Mouse (Mus musculus) liver, adult 2 months (tissue): ENCODE results near the gene Jarid2. TPM values are rescaled to one million over a fixed set of nuclear protein-coding genes. Genes with fewer than 3 reads are reported as not detected.

Experiments
- DNase-seq: peaks from one replicate; pipeline ENCODE4 v3.0.0-alpha.2; 2011; ENCODE audit warnings: low read depth, low spot score; ENCODE audit errors: extremely low read depth
- H3K27ac ChIP-seq: fragments of 200-500 bp; replicated peaks from 2 replicates; pipeline ENCODE4 v1.5.1; 2012; ENCODE audit warnings: low read depth, mild to moderate bottlenecking, control low read depth, inconsistent platforms, low read length; ENCODE audit not compliant: insufficient read depth
- H3K27me3 ChIP-seq: fragments of 200-500 bp; 2 replicates; pipeline ENCODE4 v1.6.1; 2012; ENCODE audit warnings: mild to moderate bottlenecking, moderate library complexity, low read length, inconsistent platforms; ENCODE audit not compliant: control insufficient read depth, insufficient read depth
- H3K36me3 ChIP-seq: fragments of 200-500 bp; 2 replicates; pipeline ENCODE4 v1.6.1; 2012; ENCODE audit warnings: low read length, inconsistent platforms; ENCODE audit not compliant: control insufficient read depth, insufficient read depth
- H3K4me1 ChIP-seq: fragments of 200-500 bp; 2 replicates; pipeline ENCODE4 v1.6.1; 2011; ENCODE audit warnings: low read length; ENCODE audit not compliant: control insufficient read depth, insufficient read depth
- H3K4me3 ChIP-seq: fragments of 200-500 bp; 2 replicates; pipeline ENCODE4 v1.5.1; 2011; ENCODE audit warnings: low read depth, mild to moderate bottlenecking, control low read depth, low read length, moderate library complexity; ENCODE audit not compliant: insufficient read depth
- H3K79me2 ChIP-seq: fragments of 200-500 bp; 2 replicates; pipeline ENCODE4 v1.6.1; 2012; ENCODE audit warnings: inconsistent platforms, mild to moderate bottlenecking, low read length, moderate library complexity; ENCODE audit not compliant: control insufficient read depth, insufficient read depth
- H3K9ac ChIP-seq: fragments of 200-500 bp; 2 replicates; pipeline ENCODE4 v1.6.1; 2012; ENCODE audit warnings: low read depth, mild to moderate bottlenecking, control low read depth, inconsistent platforms, low read length
- CTCF ChIP-seq: fragments of 200-500 bp; IDR thresholded peaks from 2 replicates; pipeline ENCODE4 v1.5.1; 2011; ENCODE audit warnings: low read depth, low read length, control low read depth
- POLR2A ChIP-seq: fragments of 200-500 bp; IDR thresholded peaks from 2 replicates; pipeline ENCODE4 v1.6.1; 2011; ENCODE audit warnings: low read length, control low read depth; ENCODE audit not compliant: insufficient read depth; ENCODE audit errors: extremely low read depth
- WGBS: fragments of 180-500 bp; shearing (Covaris S2); methylation state at CpG from one replicate; pipeline ENCODE4 v1.1.7; 2018; 5-methylcytosine and 5-hydroxymethylcytosine counted together
- polyA plus RNA-seq: library from polyadenylated mRNA; depleted of rRNA; stranded (reverse); fragments of >200 nt; gene quantifications from 2 replicates; pipeline ENCODE4 v1.2.3, GENCODE M21; 2012
- total RNA-seq: library from RNA; depleted of rRNA; stranded (reverse); fragments of >200 nt; gene quantifications from 2 replicates; pipeline ENCODE4 v1.2.3, GENCODE M21; 2014

Gene Jarid2
- total and polyA plus RNA-seq, 2 experiments, result 2.9 to 5.7 TPM

GRCm38 (mm10) chr13:44953546-44954231 is 224.4 kb downstream of the Jarid2 start:
- WGBS, result 60% methylated on average over 8 of the region's 8 CpGs
- peaks cover 9% of the 10 kb centered on the region; the same call in 1 of the 2 replicates for H3K36me3 ChIP-seq
- H3K9ac ChIP-seq, result no peak overlapping the region
- TF ChIP-seq CTCF, result no peak
- no peak for TF ChIP-seq POLR2A
- no peaks in the 10 kb centered on the region for H3K27me3 ChIP-seq
- no peak for DNase-seq
- H3K4me3 ChIP-seq, result no peak overlapping the region
- no peak overlapping the region for H3K27ac ChIP-seq
- H3K79me2 ChIP-seq, result peaks cover 3% of the 10 kb centered on the region; the same call in 1 of the 2 replicates
- H3K4me1 ChIP-seq, result peaks cover 4% of the 10 kb centered on the region; the same call in 1 of the 2 replicates

- no peak overlapping the region for H3K9ac ChIP-seq
- TF ChIP-seq CTCF, result no peak
- no peak for TF ChIP-seq POLR2A
- H3K27ac ChIP-seq, result no peak overlapping the region
- H3K36me3 ChIP-seq, result peaks cover 9% of the 10 kb centered on the region; the same call in 1 of the 2 replicates
- WGBS, result 49% methylated on average over 1 of the region's 1 CpGs
- no peak overlapping the region for H3K4me3 ChIP-seq
- peak; percentile 57 for DNase-seq
- H3K79me2 ChIP-seq, result peaks cover 3% of the 10 kb centered on the region; the same call in 1 of the 2 replicates
- no peaks in the 10 kb centered on the region for H3K27me3 ChIP-seq
- H3K4me1 ChIP-seq, result peaks cover 4% of the 10 kb centered on the region; the same call in 1 of the 2 replicates
These were observed 224.9 kb downstream of the Jarid2 start for GRCm38 (mm10) chr13:44954232-44954568.

- Histone ChIP-seq H3K4me1 (peaks cover 3% of the 10 kb centered on the region; the same call in 1 of the 2 replicates), H3K36me3 (peaks cover 11% of the 10 kb centered on the region; the same call in 1 of the 2 replicates), H3K27ac (no peak overlapping the region), H3K4me3 (no peak overlapping the region), H3K27me3 (no peaks in the 10 kb centered on the region), H3K79me2 (peaks cover 3% of the 10 kb centered on the region; the same call in 1 of the 2 replicates), H3K9ac (no peak overlapping the region)
- over 99% methylated on average over 6 of the region's 6 CpGs for WGBS
- TF ChIP-seq CTCF, result no peak
- no peak for TF ChIP-seq POLR2A
- no peak for DNase-seq
These were observed 226.5 kb downstream of the Jarid2 start for GRCm38 (mm10) chr13:44955781-44956180.

GRCm38 (mm10) chr13:44957049-44957448 is 227.8 kb downstream of the Jarid2 start:
- H3K4me3 ChIP-seq, result no peak overlapping the region
- no peaks in the 10 kb centered on the region for H3K27me3 ChIP-seq
- DNase-seq, result no peak
- H3K36me3 ChIP-seq, result peaks cover 11% of the 10 kb centered on the region; the same call in 1 of the 2 replicates
- TF ChIP-seq CTCF (no peak), POLR2A (no peak)
- H3K4me1 ChIP-seq, result peaks cover 3% of the 10 kb centered on the region; the same call in 1 of the 2 replicates
- H3K9ac ChIP-seq, result no peak overlapping the region
- H3K79me2 ChIP-seq, result peaks cover 3% of the 10 kb centered on the region; the same call in 1 of the 2 replicates
- WGBS, result 93% methylated on average over 8 of the region's 8 CpGs
- H3K27ac ChIP-seq, result no peak overlapping the region

- TF ChIP-seq CTCF, result no peak
- H3K4me1 ChIP-seq, result no peaks in the 10 kb centered on the region
- DNase-seq, result no peak
- H3K27ac ChIP-seq, result no peak overlapping the region
- H3K27me3 ChIP-seq, result no peaks in the 10 kb centered on the region
- peaks cover 15% of the 10 kb centered on the region; the same call in 1 of the 2 replicates for H3K36me3 ChIP-seq
- H3K9ac ChIP-seq, result no peak overlapping the region
- WGBS, result 90% methylated on average over 5 of the region's 5 CpGs
- no peaks in the 10 kb centered on the region for H3K79me2 ChIP-seq
- H3K4me3 ChIP-seq, result no peak overlapping the region
These were observed 231.4 kb downstream of the Jarid2 start for GRCm38 (mm10) chr13:44960542-44961291.
